In genomic region chr2:120970045-120970539, GRCm38 (mm10) we compare ENCODE assay signal across 8 mouse cellular contexts. TPM values are rescaled to one million over a fixed set of nuclear protein-coding genes. Genes with fewer than 3 reads are reported as not detected.
DNase-seq lines count a peak whose midpoint lies in the region; ATAC-seq lines count a peak whose summit lies in the region.

No protein-coding gene starts in this region.

- H3K36me3 ChIP-seq in embryonic facial prominence, embryonic 11.5 days (replicated peaks; ENCODE audit: control insufficient read depth, insufficient read depth, low read depth, low read length), result no peaks in the 10 kb centered on the region
- no peaks in the 10 kb centered on the region; the same call in 1 of the 2 replicates for H3K36me3 ChIP-seq in hindbrain, embryonic 13.5 days

- peak overlapping the region; percentile 66 for H3K27ac ChIP-seq in embryonic facial prominence, embryonic 11.5 days (replicated peaks; ENCODE audit: low read depth, low read length)
- peak overlapping the region; percentile 90 for H3K27ac ChIP-seq in hindbrain, embryonic 13.5 days

- peak; percentile 57 for ATAC-seq in embryonic facial prominence, embryonic 11.5 days (replicated peaks; ENCODE audit: insufficient number of reproducible peaks, low FRiP score, low TSS enrichment, low read depth)
- ATAC-seq in hindbrain, embryonic 13.5 days (ENCODE audit: low FRiP score), result peak; percentile 54
- ATAC-seq in megakaryocyte-erythroid progenitor cell, adult 5-6 weeks (replicated peaks; ENCODE audit: low FRiP score, low TSS enrichment, poor library complexity, severe bottlenecking), result peak; percentile 43

- peak; percentile 12 for DNase-seq in layer of hippocampus, adult 11-12 months (ENCODE audit: low spot score)
- DNase-seq in layer of hippocampus, adult 9-11 months, result no peak
- DNase-seq in MEL-GATA-1-ER (ENCODE audit: extremely low read depth, low read depth), result peak; percentile 14
- peak; percentile 19 for DNase-seq in embryonic facial prominence, embryonic 11.5 days (ENCODE audit: low spot score)
- DNase-seq in retina, embryonic 14.5 days (ENCODE audit: low spot score), result no peak
- no peak for DNase-seq in left cerebral cortex, adult 8-10 months (ENCODE audit: low spot score in 2 of 2)

- under 1% methylated on average over 23 of the region's 23 CpGs for WGBS in embryonic facial prominence, embryonic 11.5 days
- under 1% methylated on average over 21 of the region's 23 CpGs for WGBS in hindbrain, embryonic 13.5 days

- H3K9me3 ChIP-seq in embryonic facial prominence, embryonic 11.5 days (replicated peaks; ENCODE audit: control insufficient read depth, low read length), result no peaks in the 10 kb centered on the region
- no peaks in the 10 kb centered on the region for H3K9me3 ChIP-seq in hindbrain, embryonic 13.5 days

- peak overlapping the region; percentile 52 for H3K4me2 ChIP-seq in embryonic facial prominence, embryonic 11.5 days (ENCODE audit: low read depth, low read length)
- H3K4me2 ChIP-seq in hindbrain, embryonic 13.5 days, result peak overlapping the region; percentile 77

- H3K4me3 ChIP-seq in embryonic facial prominence, embryonic 11.5 days (ENCODE audit: low read depth, low read length), result peak overlapping the region; percentile 77
- H3K4me3 ChIP-seq in hindbrain, embryonic 13.5 days, result peak overlapping the region; percentile 79

- peaks cover 3% of the 10 kb centered on the region; the same call in 1 of the 2 replicates for H3K4me1 ChIP-seq in embryonic facial prominence, embryonic 11.5 days (ENCODE audit: control insufficient read depth, insufficient read depth, low read length)
- peaks cover 34% of the 10 kb centered on the region for H3K4me1 ChIP-seq in hindbrain, embryonic 13.5 days (replicated peaks)

- peak overlapping the region; percentile 94 for H3K9ac ChIP-seq in embryonic facial prominence, embryonic 11.5 days (replicated peaks; ENCODE audit: low read length)
- peak overlapping the region; percentile 85 for H3K9ac ChIP-seq in hindbrain, embryonic 13.5 days

- no peaks in the 10 kb centered on the region for H3K27me3 ChIP-seq in embryonic facial prominence, embryonic 11.5 days (ENCODE audit: control insufficient read depth, insufficient read depth, low read length)
- H3K27me3 ChIP-seq in hindbrain, embryonic 13.5 days, result 0 out of 2 replicates have a peak, but pooled peaks cover 3% of the 10 kb centered on the region

RNA-seq across cellular contexts. Expression of gene Ubr1, which starts 0.4 kb away (rescaled TPM):
- 17.9 and 24.0 TPM in 2 replicates for polyA plus RNA-seq in embryonic facial prominence, embryonic 11.5 days (2014; fragmentation: Nextera tagmentation; extraction: Ambion mirVana)
- 35.3 and 35.9 TPM in 2 replicates for polyA plus RNA-seq in hindbrain, embryonic 13.5 days (2015; fragmentation: Nextera tagmentation; extraction: Ambion mirVana)
- total RNA-seq in megakaryocyte-erythroid progenitor cell, adult 5-6 weeks (2014; fragmentation: Nextera tagmentation), result 32.9 and 36.0 TPM in 2 replicates
- 36.1 and 39.5 TPM in 2 replicates for total RNA-seq in megakaryocyte-erythroid progenitor cell, adult 5-6 weeks (2017)
- total RNA-seq in left cerebral cortex, adult 8-10 months (2022), result 10 to 100 TPM; 40.6 to 46.5 (median 44.4) TPM

RNA-seq across cellular contexts. Expression of gene Tmem62, which starts 6.7 kb away (rescaled TPM):
- 2.1 and 2.8 TPM in 2 replicates for polyA plus RNA-seq in embryonic facial prominence, embryonic 11.5 days (2014; fragmentation: Nextera tagmentation; extraction: Ambion mirVana)
- polyA plus RNA-seq in hindbrain, embryonic 13.5 days (2015; fragmentation: Nextera tagmentation; extraction: Ambion mirVana), result 9.6 and 11.1 TPM in 2 replicates
- total RNA-seq in megakaryocyte-erythroid progenitor cell, adult 5-6 weeks (2014; fragmentation: Nextera tagmentation), result 4.4 and 5.8 TPM in 2 replicates
- total RNA-seq in megakaryocyte-erythroid progenitor cell, adult 5-6 weeks (2017), result 5.2 and 16.5 TPM in 2 replicates
- total RNA-seq in left cerebral cortex, adult 8-10 months (2022), result 10 to 100 TPM; 22.7 to 30.4 (median 25.3) TPM

RNA-seq across cellular contexts. Expression of gene Ccndbp1, which starts 38.1 kb away (rescaled TPM):
- polyA plus RNA-seq in embryonic facial prominence, embryonic 11.5 days (2014; fragmentation: Nextera tagmentation; extraction: Ambion mirVana), result 33.3 and 40.9 TPM in 2 replicates
- 78.0 and 85.0 TPM in 2 replicates for polyA plus RNA-seq in hindbrain, embryonic 13.5 days (2015; fragmentation: Nextera tagmentation; extraction: Ambion mirVana)
- total RNA-seq in megakaryocyte-erythroid progenitor cell, adult 5-6 weeks (2014; fragmentation: Nextera tagmentation), result 52.3 and 61.3 TPM in 2 replicates
- 28.9 and 73.9 TPM in 2 replicates for total RNA-seq in megakaryocyte-erythroid progenitor cell, adult 5-6 weeks (2017)
- 10 to 100 TPM; 56.9 to 60.5 (median 59.9) TPM for total RNA-seq in left cerebral cortex, adult 8-10 months (2022)

Comparison
In these comparisons a context has a peak if more than half of its experiments do, and no peak if none do; other contexts are left out.
1. DNase-seq: peak in layer of hippocampus, adult 11-12 months (single experiment), MEL-GATA-1-ER (single experiment) and embryonic facial prominence, embryonic 11.5 days (single experiment); none in layer of hippocampus, adult 9-11 months (single experiment), retina, embryonic 14.5 days (single experiment) and left cerebral cortex, adult 8-10 months (0 of 2).
2. Peak in every context shown above with its lines, with median percentiles within 50 percentile points of each other: ATAC-seq.